Mouse (Mus musculus) central nervous system, embryonic 14 days (tissue): ENCODE results near the gene Hmcn2. TPM values are rescaled to one million over a fixed set of nuclear protein-coding genes. Genes with fewer than 3 reads are reported as not detected.

ENCODE experiments used
- polyA plus RNA-seq: library from polyadenylated mRNA; depleted of rRNA; stranded (reverse); fragments of >200 nt; gene quantifications from 2 replicates; pipeline ENCODE4 v1.2.3, GENCODE M21; 2012; rRNA removed

Hmcn2 gene
- polyA plus RNA-seq = 0.65 and 0.78 TPM in 2 replicates

GRCm38 (mm10) chr2:31314007-31314465 is at the start of gene Hmcn2:
Gene Hmcn2 (plus strand): TSS chr2:31314415.

GRCm38 (mm10) chr2:31469931-31470682 is 155.9 kb downstream of the Hmcn2 start, which contains the start of gene Ass1:
Gene Ass1 (plus strand): TSS chr2:31470207.

Other genes starting within 250 kb of the Hmcn2 start
- 32.9 and 41.8 TPM in 2 replicates for gene Fnbp1, start 172.4 kb upstream of the Hmcn2 start, polyA plus RNA-seq
- 27.6 and 30.1 TPM in 2 replicates for gene Gpr107, start 162.1 kb upstream of the Hmcn2 start, polyA plus RNA-seq
- gene Ncs1, start 68.6 kb upstream of the Hmcn2 start, polyA plus RNA-seq = 43.0 and 47.2 TPM in 2 replicates
- gene Ass1, start 155.8 kb downstream of the Hmcn2 start, polyA plus RNA-seq = 5.7 and 8.9 TPM in 2 replicates